In genomic region chr10:80589879-80590854, GRCm38 (mm10) we compare ENCODE assay signal across 8 mouse cellular contexts. TPM values are rescaled to one million over a fixed set of nuclear protein-coding genes. Genes with fewer than 3 reads are reported as not detected.
DNase-seq lines count a peak whose midpoint lies in the region; ATAC-seq lines count a peak whose summit lies in the region.

Gene Abhd17a, minus strand, starts transcription at chr10:80590341.

- no peaks in the 10 kb centered on the region for H3K27me3 ChIP-seq in heart, embryonic 10.5 days (ENCODE audit: insufficient read depth, poor library complexity, severe bottlenecking)
- H3K27me3 ChIP-seq in kidney, embryonic 15.5 days: no peaks in the 10 kb centered on the region

- H3K27ac ChIP-seq in heart, embryonic 10.5 days: peak within 1 kb of the TSS; percentile 94
- peak within 1 kb of the TSS; percentile 81 for H3K27ac ChIP-seq in kidney, embryonic 15.5 days

- peak within 1 kb of the TSS; percentile 94 for H3K9ac ChIP-seq in kidney, embryonic 15.5 days

- peak within 1 kb of the TSS; percentile 99 for H3K4me3 ChIP-seq in heart, embryonic 10.5 days
- peak within 1 kb of the TSS; percentile 97 for H3K4me3 ChIP-seq in kidney, embryonic 15.5 days (replicated peaks)

- peak within 1 kb of the TSS; percentile 90 for H3K4me2 ChIP-seq in kidney, embryonic 15.5 days

- 1% methylated on average over 65 of the region's 73 CpGs for WGBS in heart, embryonic 10.5 days
- WGBS in kidney, embryonic 15.5 days: under 1% methylated on average over 71 of the region's 73 CpGs

- peak; percentile 96 to 97 for DNase-seq in B cell, adult 2 months
- peak; percentile 99 for DNase-seq in brain, adult 2 months (ENCODE audit: low read depth, low spot score)
- peak; percentile 100 for DNase-seq in heart, embryonic 10.5 days (ENCODE audit: low spot score)
- peak; percentile 99 for DNase-seq in liver
- DNase-seq in spleen, postnatal 4 days (ENCODE audit: low spot score in 2 of 2): peak; percentile 97

- H3K9me3 ChIP-seq in heart, embryonic 10.5 days: no peaks in the 10 kb centered on the region
- H3K9me3 ChIP-seq in kidney, embryonic 15.5 days (replicated peaks): no peaks in the 10 kb centered on the region

- H3K36me3 ChIP-seq in heart, embryonic 10.5 days: peaks cover 18% of the 10 kb centered on the region
- H3K36me3 ChIP-seq in kidney, embryonic 15.5 days: peaks cover 14% of the 10 kb centered on the region

- peak; percentile 91 for ATAC-seq in erythroblast, adult 5-6 weeks (replicated peaks; ENCODE audit: low FRiP score, poor library complexity, severe bottlenecking)
- ATAC-seq in kidney, embryonic 15.5 days (replicated peaks; ENCODE audit: low FRiP score): peak; percentile 95
- ATAC-seq in monocyte, adult 5-6 weeks (replicated peaks; ENCODE audit: insufficient number of reproducible peaks, low FRiP score, low TSS enrichment, poor library complexity, severe bottlenecking): peak; percentile 98

- peaks cover 47% of the 10 kb centered on the region for H3K4me1 ChIP-seq in heart, embryonic 10.5 days
- H3K4me1 ChIP-seq in kidney, embryonic 15.5 days: peaks cover 42% of the 10 kb centered on the region

RNA-seq across cellular contexts. Expression of gene Abhd17a, which starts in this region (rescaled TPM):
- total RNA-seq in erythroblast, adult 5-6 weeks (2015; ENCODE audit: low replicate concordance): 23.6 and 66.1 TPM in 2 replicates
- 2.0 and 7.7 TPM in 2 replicates for total RNA-seq in erythroblast, adult 5-6 weeks (2017; ENCODE audit: low replicate concordance)
- 94.1 and 120 TPM in 2 replicates for polyA plus RNA-seq in heart, embryonic 10.5 days (2016; fragmentation: Nextera tagmentation; extraction: Ambion mirVana)
- polyA plus RNA-seq in kidney, embryonic 15.5 days (2015; fragmentation: Nextera tagmentation; extraction: Ambion mirVana): 93.5 and 95.4 TPM in 2 replicates
- total RNA-seq in monocyte, adult 5-6 weeks (2017): 15.2 to 20.8 TPM (median 17.0 TPM) in 3 replicates

Comparison
In these comparisons a context has a peak if more than half of its experiments do, and no peak if none do; other contexts are left out.
1. Peak in every context shown above with its lines: DNase-seq, ATAC-seq, H3K4me3 ChIP-seq and H3K27ac ChIP-seq.